Mouse (Mus musculus): ENCODE data around the gene Mtor. TPM values are rescaled to one million over a fixed set of nuclear protein-coding genes. Genes with fewer than 3 reads are reported as not detected.
A peak's percentile ranks its signal among the peaks of the same experiment; 100 is the strongest.

Gene Mtor
- total RNA-seq, 1 experiment from 2014 or later = 65.5 TPM

DNA sequence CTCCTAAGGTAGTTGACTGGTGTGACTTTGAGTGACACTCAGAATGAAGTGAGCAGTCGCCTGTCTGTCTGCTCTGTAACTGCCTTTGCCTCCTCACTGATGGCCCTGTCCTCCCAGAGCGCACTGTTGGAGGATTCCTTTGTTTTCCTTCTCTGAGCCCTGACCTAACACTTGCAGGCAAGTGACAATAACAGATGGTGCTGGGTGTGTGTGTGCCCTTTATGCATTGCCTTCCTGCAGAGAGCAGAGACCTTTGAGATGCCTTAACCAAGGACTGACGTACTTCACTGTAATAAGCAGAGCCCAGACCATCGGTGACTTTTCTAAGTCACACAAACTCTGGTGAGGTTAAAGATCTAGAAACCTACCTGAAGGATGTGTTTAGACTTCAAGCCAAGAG lies 82.9 kb downstream of the Mtor start:
- DNase-seq = no peak

- DNase-seq = no peak
Observed at GRCm38 (mm10) chr4:148532516-148532915, 84.1 kb downstream of the Mtor start.

DNA sequence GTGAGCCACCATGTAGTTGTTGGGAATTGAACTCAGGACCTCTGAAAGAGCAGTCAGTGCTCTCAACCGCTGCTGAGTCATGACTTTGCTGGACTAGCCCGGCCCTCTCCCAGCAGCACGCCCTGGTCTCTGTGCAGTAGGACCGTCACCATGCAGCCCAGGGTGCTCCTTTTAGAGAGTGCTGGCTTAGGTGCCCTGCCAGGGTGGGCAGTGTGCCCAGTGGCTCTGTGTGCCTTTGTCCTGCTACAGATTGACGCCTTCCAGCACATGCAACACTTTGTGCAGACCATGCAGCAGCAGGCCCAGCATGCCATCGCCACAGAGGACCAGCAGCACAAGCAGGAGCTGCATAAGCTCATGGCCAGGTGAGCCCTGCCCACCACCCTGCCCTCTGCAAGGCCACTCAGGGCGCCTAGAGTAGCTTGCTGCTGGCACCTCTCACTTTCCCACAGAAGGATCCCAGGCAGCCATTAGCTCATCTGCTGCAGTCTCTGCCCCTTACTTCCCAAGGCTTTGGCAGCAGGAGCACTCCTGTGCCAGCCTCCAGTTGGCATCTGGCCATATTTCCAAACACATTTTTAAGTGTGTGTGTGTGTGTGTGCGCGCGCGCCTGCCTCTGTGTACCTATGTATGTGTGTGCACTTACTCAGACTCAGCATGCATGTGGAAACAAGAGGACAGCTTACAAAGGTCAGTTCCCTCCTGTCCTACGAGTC lies 85.4 kb downstream of the Mtor start:
- DNase-seq = peak; percentile 70

DNA sequence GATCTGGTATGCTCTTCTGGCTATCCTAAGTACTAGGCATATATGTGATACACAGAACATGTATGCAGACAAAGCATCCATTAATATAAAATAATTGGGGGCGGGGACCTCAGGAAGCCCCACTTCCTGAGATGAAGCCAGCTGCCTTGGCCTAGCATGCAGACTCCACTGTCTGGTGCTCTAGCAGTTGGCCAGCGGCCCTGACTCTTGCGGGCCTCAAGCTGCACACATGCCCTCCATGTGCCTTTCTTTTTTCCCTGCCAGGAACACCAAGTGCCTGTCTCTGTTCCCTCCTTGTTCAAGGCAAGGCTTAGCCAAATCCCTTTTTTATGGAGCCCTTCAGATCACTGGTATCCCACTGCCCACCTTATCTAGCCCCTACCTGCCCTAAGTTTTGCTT lies 87.5 kb downstream of the Mtor start:
- no peak for DNase-seq

DNA sequence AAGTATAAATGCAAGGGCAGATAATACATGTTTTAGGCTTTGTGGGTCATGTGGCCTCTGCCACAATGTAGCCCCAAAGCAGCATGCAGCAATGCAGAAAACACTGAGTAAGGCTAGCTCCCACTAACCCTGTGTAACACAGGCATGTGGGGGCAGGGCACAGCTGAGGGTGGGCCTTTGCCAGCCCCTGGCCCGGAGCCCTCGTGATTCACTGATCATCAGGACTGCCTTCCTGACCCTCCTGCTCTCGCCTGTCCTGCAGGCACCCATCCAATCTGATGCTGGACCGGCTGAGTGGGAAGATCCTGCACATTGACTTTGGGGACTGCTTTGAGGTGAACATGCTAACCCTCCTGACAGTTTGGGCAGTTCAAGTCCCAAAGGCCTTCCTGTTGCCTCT lies 100.7 kb downstream of the Mtor start:
- no peak for DNase-seq

GRCm38 (mm10) chr4:148557766-148558165 lies 109.4 kb downstream of the Mtor start:
- DNase-seq = no peak

DNA sequence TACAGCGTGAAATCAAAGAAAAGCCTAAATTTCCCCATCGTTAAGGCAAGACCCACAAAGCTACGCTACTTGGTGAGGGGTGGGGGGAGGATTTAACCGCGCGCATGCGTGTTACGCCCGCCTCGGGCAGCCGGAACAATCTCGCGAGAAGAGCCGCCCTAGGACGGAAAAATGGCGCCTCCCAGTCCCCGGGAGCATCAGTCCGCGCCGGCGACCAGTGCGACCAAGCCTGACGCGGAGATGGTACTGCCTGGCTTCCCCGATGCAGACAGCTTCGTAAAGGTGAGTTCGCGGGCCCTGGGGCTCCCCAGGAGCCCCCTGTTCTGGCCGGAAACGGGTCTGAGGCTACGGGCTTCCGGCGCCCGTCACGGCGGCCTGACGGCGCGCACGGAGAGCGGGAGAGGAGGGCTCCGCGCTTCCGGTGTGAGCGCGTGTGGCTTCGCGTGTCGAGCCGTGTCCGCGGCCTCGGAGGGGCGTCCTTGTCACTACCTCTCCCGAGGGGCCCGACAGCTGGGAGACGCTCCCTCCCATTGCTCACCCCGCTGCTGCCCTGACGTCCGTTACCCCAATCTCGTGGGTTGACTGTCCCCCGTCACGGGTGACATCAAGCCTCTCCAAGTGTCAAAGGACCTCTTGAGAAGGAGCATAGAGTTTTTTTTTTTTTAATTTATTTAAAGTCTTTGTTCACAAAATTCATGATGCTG lies 110.0 kb downstream of the Mtor start, which contains the start of gene Exosc10:
Gene Exosc10, plus strand, starts transcription at position 133 of the 704 bp plus-strand sequence.
- DNase-seq = peak; percentile 94

DNA sequence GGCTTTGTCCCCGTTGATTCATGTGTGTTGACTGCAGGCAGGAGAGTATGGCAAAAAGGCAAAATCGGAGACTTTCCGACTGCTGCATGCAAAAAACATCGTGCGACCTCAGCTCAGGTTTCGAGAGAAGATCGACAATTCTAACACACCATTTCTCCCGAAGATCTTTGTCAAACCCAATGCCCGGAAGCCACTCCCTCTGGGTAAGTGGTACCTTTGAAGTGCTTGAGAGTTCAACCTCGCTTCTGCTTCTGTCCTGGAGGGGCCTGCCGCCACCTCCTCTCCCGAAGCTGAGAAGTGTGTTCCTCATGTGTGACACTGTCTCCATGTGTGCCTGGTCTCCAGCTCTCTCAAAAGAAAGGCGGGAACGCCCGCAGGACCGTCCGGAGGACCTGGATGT lies 114.3 kb downstream of the Mtor start:
- DNase-seq = no peak

- DNase-seq = no peak
Observed at GRCm38 (mm10) chr4:148563595-148563994, 115.2 kb downstream of the Mtor start.

- DNase-seq = no peak
Observed at GRCm38 (mm10) chr4:148570138-148570537, 121.7 kb downstream of the Mtor start.

GRCm38 (mm10) chr4:148570693-148571295 lies 122.4 kb downstream of the Mtor start:
- no peak for DNase-seq

- DNase-seq = no peak
Observed at GRCm38 (mm10) chr4:148573222-148573621, 124.8 kb downstream of the Mtor start.

DNA sequence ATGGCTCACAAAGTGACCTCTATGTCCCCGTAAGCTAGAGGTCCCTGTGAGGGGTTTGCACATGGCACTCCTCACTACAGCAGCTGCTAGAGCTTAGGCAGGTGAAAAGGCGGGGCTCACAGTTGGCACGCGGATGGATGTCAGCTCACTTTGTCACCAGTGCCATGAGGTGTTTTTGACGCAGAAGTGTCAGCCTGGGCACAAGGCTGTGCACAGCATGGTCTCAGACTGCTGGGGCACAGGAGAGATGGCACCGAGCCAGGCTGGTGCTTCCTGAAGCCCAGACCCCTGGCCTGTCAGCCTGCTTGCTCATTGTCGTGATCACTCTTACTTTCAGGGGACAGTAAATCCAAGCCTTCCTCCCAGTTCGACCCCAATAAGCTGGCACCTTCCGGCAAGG lies 132.4 kb downstream of the Mtor start:
- no peak for DNase-seq

GRCm38 (mm10) chr4:148581422-148581821 lies 133.0 kb downstream of the Mtor start:
- no peak for DNase-seq

DNA sequence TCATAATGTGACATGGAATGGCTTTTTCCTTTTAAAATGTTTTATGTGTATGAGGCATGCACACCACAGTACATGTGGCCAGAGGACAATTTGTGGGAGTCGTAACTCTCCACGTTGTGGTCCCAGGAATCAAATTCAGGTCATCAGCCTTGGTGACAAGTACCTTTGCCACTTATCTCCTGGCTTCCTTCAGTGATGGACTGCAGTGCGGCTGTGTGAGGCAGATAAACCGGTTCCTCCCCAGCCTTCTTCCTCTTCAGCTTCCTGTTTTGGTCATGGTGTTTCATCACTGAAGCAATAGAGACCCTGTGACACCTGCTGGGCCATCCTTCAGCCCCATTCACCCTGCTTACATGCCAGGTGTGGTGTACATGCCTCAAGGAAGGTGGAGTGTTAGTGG lies 134.8 kb downstream of the Mtor start:
- DNase-seq = no peak

GRCm38 (mm10) chr4:148586648-148587047 lies 138.2 kb downstream of the Mtor start:
- DNase-seq = no peak

DNA sequence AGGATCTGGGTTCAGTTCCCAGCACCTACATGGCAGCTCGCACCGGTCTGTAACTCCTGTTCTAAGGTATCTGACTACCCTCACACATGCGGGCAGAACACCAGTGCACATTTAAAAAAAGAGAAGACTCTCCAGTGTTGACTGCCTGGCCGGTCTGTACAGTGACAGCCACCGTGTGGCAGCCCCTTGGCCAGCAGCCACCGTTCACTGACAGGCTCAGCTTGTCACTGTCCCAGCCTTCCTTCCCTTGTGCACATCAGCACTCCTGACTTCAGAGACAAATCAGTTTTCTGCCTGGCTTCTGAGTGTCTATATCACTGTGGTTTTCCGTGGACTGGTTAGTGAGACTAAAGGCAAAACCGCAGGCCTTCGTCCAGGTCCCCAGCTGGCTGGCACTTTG lies 140.4 kb downstream of the Mtor start:
- DNase-seq = no peak

DNA sequence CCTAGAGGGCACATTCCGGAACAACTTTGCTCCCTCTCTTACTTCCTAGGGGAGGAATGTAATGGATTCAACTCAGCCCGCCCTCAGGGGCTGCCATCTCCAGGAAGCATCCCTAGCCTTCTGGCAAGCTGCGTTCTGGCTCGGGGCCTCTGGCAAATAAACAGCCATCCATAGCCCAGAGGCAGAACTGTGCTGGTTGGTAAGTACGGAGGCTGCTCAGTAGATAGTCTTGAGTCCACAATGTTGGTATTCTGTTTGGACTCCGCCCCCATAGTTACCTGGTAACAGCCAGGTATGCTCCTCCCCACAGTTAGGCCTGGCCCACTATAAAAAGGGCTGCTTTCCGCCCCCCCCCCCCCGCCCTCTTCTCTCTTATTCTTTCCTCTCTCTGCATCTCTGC lies 141.2 kb downstream of the Mtor start:
- no peak for DNase-seq

GRCm38 (mm10) chr4:148590421-148591170 lies 142.2 kb downstream of the Mtor start:
- DNase-seq = peak; percentile 44

DNA sequence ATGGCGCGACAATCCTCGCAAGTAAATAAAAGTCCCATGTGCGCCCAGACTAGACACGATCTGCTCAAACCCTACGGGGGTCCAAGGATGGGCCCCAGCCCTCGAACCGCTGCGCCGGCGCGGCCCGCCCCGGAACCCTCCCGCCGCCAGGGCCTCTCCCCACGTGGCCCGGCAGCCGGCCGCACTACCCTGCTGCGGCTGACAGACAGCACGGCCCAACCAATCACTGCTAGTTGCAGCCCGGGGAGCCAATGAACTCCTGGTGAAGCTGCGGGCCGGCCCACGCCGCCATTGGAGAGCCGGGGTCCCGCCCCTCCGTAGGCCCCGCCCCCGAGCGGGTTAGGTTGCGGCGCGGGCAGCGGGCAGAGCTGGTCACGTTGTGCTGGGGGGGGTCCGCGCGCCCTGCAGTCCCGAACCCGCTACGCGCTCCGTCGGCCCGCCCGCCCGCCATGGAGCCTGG lies 142.8 kb downstream of the Mtor start, which contains the start of gene Srm:
Gene Srm, plus strand, starts transcription at position 333 of the 460 bp plus-strand sequence.
- DNase-seq = peak; percentile 99

GRCm38 (mm10) chr4:148591637-148592380 lies 143.4 kb downstream of the Mtor start:
- DNase-seq = peak; percentile 61

- no peak for DNase-seq
Observed at GRCm38 (mm10) chr4:148593996-148594395, 145.6 kb downstream of the Mtor start.
